Mouse (Mus musculus) bone marrow macrophage, adult 2 months (primary cell): ENCODE measurements around the gene Nfib.

Experiments used
- CTCF ChIP-seq: IDR thresholded peaks from 2 replicates; pipeline ENCODE4 v1.5.1; 2012; ENCODE audit warnings: low read depth, mild to moderate bottlenecking, low read length, moderate library complexity
- POLR2A ChIP-seq: IDR thresholded peaks from 2 replicates; pipeline ENCODE4 v1.6.1; 2012; ENCODE audit warnings: mild to moderate bottlenecking, low read depth, low read length, borderline replicate concordance

- TF ChIP-seq CTCF (no peak), POLR2A (no peak)
Observed at GRCm38 (mm10) chr4:82663749-82664381, 41.7 kb downstream of the Nfib start.
